Mouse (Mus musculus): ENCODE data around the gene Fgd1.

Fgd1 gene

GRCm38 (mm10) chrX:151087418-151087817, 41.5 kb downstream of the Fgd1 start:
- no peak for DNase-seq (ENCODE audit: low spot score)

- peak; percentile 91 for DNase-seq (ENCODE audit: low spot score)
Observed at GRCm38 (mm10) chrX:151096171-151097058, 50.5 kb downstream of the Fgd1 start, which contains the start of gene Tsr2. Tsr2 (minus strand) TSS chrX:151096543.

GRCm38 (mm10) chrX:151107301-151108067, 61.5 kb downstream of the Fgd1 start:
- DNase-seq (ENCODE audit: low spot score) = no peak

GRCm38 (mm10) chrX:151116795-151117194, 70.8 kb downstream of the Fgd1 start:
- peak; percentile 68 for DNase-seq (ENCODE audit: low spot score)

GRCm38 (mm10) chrX:151117432-151117831, 71.5 kb downstream of the Fgd1 start:
- peak; percentile 6 for DNase-seq (ENCODE audit: low spot score)

- no peak for DNase-seq (ENCODE audit: low spot score)
Observed at GRCm38 (mm10) chrX:151123933-151124332, 78.0 kb downstream of the Fgd1 start.

GRCm38 (mm10) chrX:151130493-151130892, 84.5 kb downstream of the Fgd1 start:
- no peak for DNase-seq (ENCODE audit: low spot score)

GRCm38 (mm10) chrX:151132785-151133184, 86.8 kb downstream of the Fgd1 start:
- peak; percentile 60 for DNase-seq (ENCODE audit: low spot score)

Measured in embryo, embryonic 10 days (tissue).